Mouse (Mus musculus): ENCODE measurements around the gene Nacc2. TPM values are rescaled to one million over a fixed set of nuclear protein-coding genes. Genes with fewer than 3 reads are reported as not detected.

Nacc2 gene
- polyA plus RNA-seq (2014; fragmentation: Nextera tagmentation; extraction: Ambion mirVana) = 3.7 and 6.6 TPM in 2 replicates

GRCm38 (mm10) chr2:26123079-26123648 is at the start of gene Nacc2:
TSS of gene Nacc2 (minus strand) at chr2:26123220.
- Histone ChIP-seq H3K36me3 (ENCODE audit: control insufficient read depth, insufficient read depth, low read length) (no peaks in the 10 kb centered on the region), H3K4me3 (ENCODE audit: low read length) (peak within 1 kb of the TSS; percentile 74), H3K27me3 (ENCODE audit: control insufficient read depth, insufficient read depth, low read length) (peaks cover 15% of the 10 kb centered on the region), H3K4me1 (ENCODE audit: control insufficient read depth, insufficient read depth, low read length) (peaks cover 14% of the 10 kb centered on the region), H3K27ac (ENCODE audit: low read depth, low read length) (no peak within 1 kb of the TSS), H3K9me3 (ENCODE audit: control insufficient read depth, low read length) (no peaks in the 10 kb centered on the region), H3K9ac (ENCODE audit: low read depth, low read length) (peak within 1 kb of the TSS; percentile 83), H3K4me2 (replicated peaks; ENCODE audit: low read depth, low read length) (peak within 1 kb of the TSS; percentile 99)
- peak; percentile 36; the same call in 1 of the 2 replicates for ATAC-seq (ENCODE audit: low FRiP score, low TSS enrichment)
- 24% methylated on average over 8 of the region's 9 CpGs for WGBS

GRCm38 (mm10) chr2:26172166-26172565 is 49.1 kb upstream of the Nacc2 start:
- H3K4me1 ChIP-seq (ENCODE audit: control insufficient read depth, insufficient read depth, low read length) = 0 out of 2 replicates have a peak, but pooled peaks cover 10% of the 10 kb centered on the region
- H3K9ac ChIP-seq (ENCODE audit: low read depth, low read length) = no peak overlapping the region
- no peak overlapping the region for H3K4me3 ChIP-seq (ENCODE audit: low read length)
- ATAC-seq (ENCODE audit: low FRiP score, low TSS enrichment) = no peak
- no peaks in the 10 kb centered on the region for H3K9me3 ChIP-seq (ENCODE audit: control insufficient read depth, low read length)
- no peak overlapping the region for H3K4me2 ChIP-seq (replicated peaks; ENCODE audit: low read depth, low read length)
- H3K27me3 ChIP-seq (ENCODE audit: control insufficient read depth, insufficient read depth, low read length) = no peaks in the 10 kb centered on the region; the same call in 1 of the 2 replicates
- no peak overlapping the region for H3K27ac ChIP-seq (ENCODE audit: low read depth, low read length)
- WGBS = 83% methylated on average over 2 of the region's 2 CpGs
- H3K36me3 ChIP-seq (ENCODE audit: control insufficient read depth, insufficient read depth, low read length) = no peaks in the 10 kb centered on the region

GRCm38 (mm10) chr2:26170376-26170775 is 47.4 kb upstream of the Nacc2 start:
- H3K9ac ChIP-seq (ENCODE audit: low read depth, low read length) = no peak overlapping the region
- H3K4me2 ChIP-seq (replicated peaks; ENCODE audit: low read depth, low read length) = no peak overlapping the region
- no peak overlapping the region for H3K27ac ChIP-seq (ENCODE audit: low read depth, low read length)
- H3K9me3 ChIP-seq (ENCODE audit: control insufficient read depth, low read length) = no peaks in the 10 kb centered on the region
- 0 out of 2 replicates have a peak, but pooled peaks cover 6% of the 10 kb centered on the region for H3K4me1 ChIP-seq (ENCODE audit: control insufficient read depth, insufficient read depth, low read length)
- H3K4me3 ChIP-seq (ENCODE audit: low read length) = no peak overlapping the region
- 55% methylated on average over 2 of the region's 2 CpGs for WGBS
- no peaks in the 10 kb centered on the region for H3K36me3 ChIP-seq (ENCODE audit: control insufficient read depth, insufficient read depth, low read length)
- H3K27me3 ChIP-seq (ENCODE audit: control insufficient read depth, insufficient read depth, low read length) = no peaks in the 10 kb centered on the region; the same call in 1 of the 2 replicates
- ATAC-seq (ENCODE audit: low FRiP score, low TSS enrichment) = no peak

- 0 out of 2 replicates have a peak, but pooled peaks cover 4% of the 10 kb centered on the region for H3K4me1 ChIP-seq (ENCODE audit: control insufficient read depth, insufficient read depth, low read length)
- peak; percentile 82 for ATAC-seq (ENCODE audit: low FRiP score, low TSS enrichment)
- no peaks in the 10 kb centered on the region for H3K36me3 ChIP-seq (ENCODE audit: control insufficient read depth, insufficient read depth, low read length)
- H3K4me2 ChIP-seq (replicated peaks; ENCODE audit: low read depth, low read length) = no peak overlapping the region
- no peak overlapping the region for H3K4me3 ChIP-seq (ENCODE audit: low read length)
- no peaks in the 10 kb centered on the region; the same call in 1 of the 2 replicates for H3K27me3 ChIP-seq (ENCODE audit: control insufficient read depth, insufficient read depth, low read length)
- WGBS = 13% methylated on average over 11 of the region's 11 CpGs
- no peaks in the 10 kb centered on the region for H3K9me3 ChIP-seq (ENCODE audit: control insufficient read depth, low read length)
- no peak overlapping the region for H3K27ac ChIP-seq (ENCODE audit: low read depth, low read length)
- H3K9ac ChIP-seq (ENCODE audit: low read depth, low read length) = no peak overlapping the region
These were observed 46.0 kb upstream of the Nacc2 start for GRCm38 (mm10) chr2:26168843-26169579.

GRCm38 (mm10) chr2:26166890-26167289 is 43.9 kb upstream of the Nacc2 start:
- no peaks in the 10 kb centered on the region for H3K9me3 ChIP-seq (ENCODE audit: control insufficient read depth, low read length)
- 79% methylated on average over 3 of the region's 3 CpGs for WGBS
- H3K27me3 ChIP-seq (ENCODE audit: control insufficient read depth, insufficient read depth, low read length) = no peaks in the 10 kb centered on the region; the same call in 1 of the 2 replicates
- no peak overlapping the region for H3K9ac ChIP-seq (ENCODE audit: low read depth, low read length)
- H3K4me2 ChIP-seq (replicated peaks; ENCODE audit: low read depth, low read length) = no peak overlapping the region
- H3K4me1 ChIP-seq (ENCODE audit: control insufficient read depth, insufficient read depth, low read length) = 0 out of 2 replicates have a peak, but pooled peaks cover 4% of the 10 kb centered on the region
- no peak for ATAC-seq (ENCODE audit: low FRiP score, low TSS enrichment)
- no peak overlapping the region for H3K4me3 ChIP-seq (ENCODE audit: low read length)
- H3K36me3 ChIP-seq (ENCODE audit: control insufficient read depth, insufficient read depth, low read length) = no peaks in the 10 kb centered on the region
- H3K27ac ChIP-seq (ENCODE audit: low read depth, low read length) = no peak overlapping the region

- no peaks in the 10 kb centered on the region for H3K27me3 ChIP-seq (ENCODE audit: control insufficient read depth, insufficient read depth, low read length)
- H3K4me3 ChIP-seq (ENCODE audit: low read length) = no peak overlapping the region
- H3K9me3 ChIP-seq (ENCODE audit: control insufficient read depth, low read length) = no peaks in the 10 kb centered on the region
- no peak overlapping the region for H3K9ac ChIP-seq (ENCODE audit: low read depth, low read length)
- 86% methylated on average over 9 of the region's 9 CpGs for WGBS
- no peak overlapping the region for H3K4me2 ChIP-seq (replicated peaks; ENCODE audit: low read depth, low read length)
- H3K36me3 ChIP-seq (ENCODE audit: control insufficient read depth, insufficient read depth, low read length) = no peaks in the 10 kb centered on the region
- H3K27ac ChIP-seq (ENCODE audit: low read depth, low read length) = no peak overlapping the region
- H3K4me1 ChIP-seq (ENCODE audit: control insufficient read depth, insufficient read depth, low read length) = no peaks in the 10 kb centered on the region
- ATAC-seq (ENCODE audit: low FRiP score, low TSS enrichment) = no peak
These were observed 35.0 kb upstream of the Nacc2 start for GRCm38 (mm10) chr2:26158064-26158463.

- Histone ChIP-seq H3K4me2 (replicated peaks; ENCODE audit: low read depth, low read length) (no peak overlapping the region), H3K4me3 (ENCODE audit: low read length) (no peak overlapping the region), H3K27me3 (ENCODE audit: control insufficient read depth, insufficient read depth, low read length) (no peaks in the 10 kb centered on the region), H3K36me3 (ENCODE audit: control insufficient read depth, insufficient read depth, low read length) (no peaks in the 10 kb centered on the region), H3K9me3 (ENCODE audit: control insufficient read depth, low read length) (no peaks in the 10 kb centered on the region), H3K9ac (ENCODE audit: low read depth, low read length) (no peak overlapping the region), H3K27ac (ENCODE audit: low read depth, low read length) (no peak overlapping the region), H3K4me1 (ENCODE audit: control insufficient read depth, insufficient read depth, low read length) (no peaks in the 10 kb centered on the region)
- WGBS = 82% methylated on average over 10 of the region's 10 CpGs
- no peak for ATAC-seq (ENCODE audit: low FRiP score, low TSS enrichment)
These were observed 33.4 kb upstream of the Nacc2 start for GRCm38 (mm10) chr2:26156191-26156977.

GRCm38 (mm10) chr2:26155737-26156136 is 32.7 kb upstream of the Nacc2 start:
- Histone ChIP-seq H3K9me3 (ENCODE audit: control insufficient read depth, low read length) (no peaks in the 10 kb centered on the region), H3K9ac (ENCODE audit: low read depth, low read length) (no peak overlapping the region), H3K36me3 (ENCODE audit: control insufficient read depth, insufficient read depth, low read length) (no peaks in the 10 kb centered on the region), H3K4me3 (ENCODE audit: low read length) (no peak overlapping the region), H3K27ac (ENCODE audit: low read depth, low read length) (no peak overlapping the region), H3K27me3 (ENCODE audit: control insufficient read depth, insufficient read depth, low read length) (no peaks in the 10 kb centered on the region), H3K4me1 (ENCODE audit: control insufficient read depth, insufficient read depth, low read length) (no peaks in the 10 kb centered on the region), H3K4me2 (replicated peaks; ENCODE audit: low read depth, low read length) (no peak overlapping the region)
- ATAC-seq (ENCODE audit: low FRiP score, low TSS enrichment) = no peak
- WGBS = 68% methylated on average over 3 of the region's 3 CpGs
